Mouse (Mus musculus) cerebellum, adult 11-12 months (tissue): ENCODE results near the gene Hmox2.
"Not testable (repeated sequence)": the region's sequence is repeated elsewhere in the genome, so short reads cannot be mapped to it uniquely, and the experiment has no call there.

Experiments used
- DNase-seq: peaks from one replicate; pipeline ENCODE4 v3.0.0; 2022

Gene Hmox2

GRCm38 (mm10) chr16:4725780-4726527, at the start of gene Hmox2:
Gene Hmox2, plus strand, starts transcription at chr16:4726361.
- peak; percentile 94 for DNase-seq

GRCm38 (mm10) chr16:4676836-4677235, 49.3 kb upstream of the Hmox2 start:
- DNase-seq, result no peak

- no peak for DNase-seq
These were observed 48.1 kb upstream of the Hmox2 start for GRCm38 (mm10) chr16:4678080-4678479.

- DNase-seq, result peak; percentile 94
These were observed 46.8 kb upstream of the Hmox2 start, which contains the start of gene Coro7 for GRCm38 (mm10) chr16:4679121-4680018. Gene Coro7, minus strand, starts transcription at chr16:4679777.

GRCm38 (mm10) chr16:4680922-4681455, 45.2 kb upstream of the Hmox2 start:
- not testable (repeated sequence) for DNase-seq

GRCm38 (mm10) chr16:4682628-4683179, 43.5 kb upstream of the Hmox2 start:
- DNase-seq, result no peak

GRCm38 (mm10) chr16:4683193-4683580, 43.0 kb upstream of the Hmox2 start:
- no peak for DNase-seq

- DNase-seq, result peak; percentile 96
These were observed 42.3 kb upstream of the Hmox2 start for GRCm38 (mm10) chr16:4683581-4684456.

GRCm38 (mm10) chr16:4684457-4684791, 41.7 kb upstream of the Hmox2 start:
- no peak for DNase-seq

- DNase-seq, result not testable (repeated sequence)
These were observed 36.8 kb upstream of the Hmox2 start for GRCm38 (mm10) chr16:4689371-4689770.

- no peak for DNase-seq
These were observed 24.9 kb upstream of the Hmox2 start for GRCm38 (mm10) chr16:4701211-4701610.

- DNase-seq, result no peak
These were observed 23.5 kb upstream of the Hmox2 start for GRCm38 (mm10) chr16:4702646-4703045.

- DNase-seq, result no peak
These were observed 20.6 kb upstream of the Hmox2 start for GRCm38 (mm10) chr16:4705541-4705940.

GRCm38 (mm10) chr16:4711173-4711572, 15.0 kb upstream of the Hmox2 start:
- DNase-seq, result no peak

GRCm38 (mm10) chr16:4713861-4714710, 12.1 kb upstream of the Hmox2 start:
- DNase-seq, result peak; percentile 84

GRCm38 (mm10) chr16:4717866-4718265, 8.3 kb upstream of the Hmox2 start:
- DNase-seq, result no peak

GRCm38 (mm10) chr16:4718753-4719518, 7.2 kb upstream of the Hmox2 start, which contains the start of gene Nmral1:
Gene Nmral1, minus strand, starts transcription at chr16:4719356.
- peak; percentile 82 for DNase-seq

GRCm38 (mm10) chr16:4722128-4722914, 3.8 kb upstream of the Hmox2 start:
- DNase-seq, result no peak

GRCm38 (mm10) chr16:4722915-4723209, 3.3 kb upstream of the Hmox2 start:
- DNase-seq, result no peak

GRCm38 (mm10) chr16:4725266-4725665, 895 bp upstream of the Hmox2 start:
- DNase-seq, result no peak
